Mouse (Mus musculus): ENCODE measurements around the gene Tmbim1. TPM values are rescaled to one million over a fixed set of nuclear protein-coding genes. Genes with fewer than 3 reads are reported as not detected.

Gene Tmbim1
- total RNA-seq, 2 experiments from 2014 or later, result 45.8 to 50.5 TPM

DNA sequence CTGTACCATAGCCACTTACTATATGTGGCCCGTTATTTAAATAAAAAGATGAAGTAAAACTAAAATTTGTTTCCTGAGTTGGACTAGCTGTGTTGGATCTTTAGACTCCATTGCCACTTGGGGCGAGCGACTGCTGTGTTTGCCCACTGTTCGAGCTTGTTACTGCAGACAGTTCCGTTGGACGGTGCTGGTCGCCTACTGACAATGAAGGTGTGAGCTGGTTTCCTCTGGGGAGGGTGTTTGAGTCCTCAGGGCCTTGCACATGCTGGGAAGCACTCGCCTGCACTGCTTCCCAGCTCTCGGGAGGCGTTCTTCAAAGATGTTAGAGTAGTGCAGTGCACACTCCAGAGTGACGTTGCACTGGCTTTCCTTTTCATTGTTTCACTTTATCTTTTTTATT, 65.8 kb downstream of the Tmbim1 start:
- intact Hi-C loops (cut with DNase I), result no loop called here
- DNase-seq, result peak; percentile 23 to 32

DNA sequence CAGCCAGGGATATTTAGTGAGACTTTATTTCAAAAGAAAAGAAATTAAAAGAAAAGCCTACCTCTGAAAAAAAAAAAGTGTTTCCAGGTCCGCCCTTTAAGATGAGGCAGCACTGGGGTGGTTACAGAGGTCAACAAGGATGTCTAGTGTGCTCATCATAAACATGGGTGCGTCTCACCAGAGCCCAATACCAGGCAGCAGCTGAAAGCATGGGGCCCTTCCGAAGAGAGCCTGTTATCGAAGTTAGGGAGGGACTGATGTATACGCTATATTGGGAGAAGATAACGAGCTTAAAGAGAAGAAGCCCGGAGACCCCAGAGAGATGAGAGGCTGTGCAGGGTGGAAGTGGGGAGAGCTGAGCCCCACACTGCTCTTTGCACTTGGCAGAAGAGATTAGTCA, 66.3 kb downstream of the Tmbim1 start:
- intact Hi-C loops (cut with DNase I), result no loop called here
- DNase-seq, result no peak

Other genes with a start within 250 kb of the Tmbim1 start
- gene Tns1, start 181.2 kb downstream of the Tmbim1 start, total RNA-seq (2021), result 100 to 1,000 TPM; 672 to 786 TPM
- 1 to 10 TPM in 1 of 2 experiments, under 1 TPM in 1; 0.69 to 1.2 TPM for gene Rufy4, start 180.1 kb downstream of the Tmbim1 start, total RNA-seq (2021)
- gene Cxcr2, start 151.6 kb downstream of the Tmbim1 start, total RNA-seq (2021), result under 1 TPM; 0.16 to 0.17 TPM
- gene Cxcr1, start 111.0 kb downstream of the Tmbim1 start, total RNA-seq (2021), result not detected
- gene Arpc2, start 69.5 kb downstream of the Tmbim1 start, total RNA-seq (2021), result 100 to 1,000 TPM; 135 to 140 TPM
- not detected for gene Gpbar1, start 27.1 kb downstream of the Tmbim1 start, total RNA-seq (2021)
- gene Aamp, start 20.9 kb downstream of the Tmbim1 start, total RNA-seq (2021), result 100 to 1,000 TPM; 102 to 104 TPM
- gene Pnkd, start 20.7 kb downstream of the Tmbim1 start, total RNA-seq (2021), result 100 to 1,000 TPM; 145 to 159 TPM
- gene Catip, start 56.5 kb upstream of the Tmbim1 start, total RNA-seq (2021), result under 1 TPM; 0.19 to 0.41 TPM
- gene Slc11a1, start 69.6 kb upstream of the Tmbim1 start, total RNA-seq (2021), result 1 to 10 TPM; 4.7 to 5.5 TPM
- gene Ctdsp1, start 85.9 kb upstream of the Tmbim1 start, total RNA-seq (2021), result 100 to 1,000 TPM; 127 to 133 TPM
- gene Vil1, start 103.8 kb upstream of the Tmbim1 start, total RNA-seq (2021), result 1 to 10 TPM in 1 of 2 experiments, under 1 TPM in 1; 0.86 to 1.3 TPM
- gene Cnot9, start 200.4 kb upstream of the Tmbim1 start, total RNA-seq (2021), result 10 to 100 TPM; 12.1 to 12.6 TPM
- not detected for gene Plcd4, start 237.3 kb upstream of the Tmbim1 start, total RNA-seq (2021)
- 10 to 100 TPM in 1 of 2 experiments, 1 to 10 TPM in 1; 6.7 to 10.1 TPM for gene Usp37, start 238.7 kb upstream of the Tmbim1 start, total RNA-seq (2021)